Mouse (Mus musculus): ENCODE data around the gene Fen1. TPM values are rescaled to one million over a fixed set of nuclear protein-coding genes. Genes with fewer than 3 reads are reported as not detected.

The Fen1 gene
- total RNA-seq, 2 experiments from 2014 or later, result 10.0 to 10.8 TPM

DNA sequence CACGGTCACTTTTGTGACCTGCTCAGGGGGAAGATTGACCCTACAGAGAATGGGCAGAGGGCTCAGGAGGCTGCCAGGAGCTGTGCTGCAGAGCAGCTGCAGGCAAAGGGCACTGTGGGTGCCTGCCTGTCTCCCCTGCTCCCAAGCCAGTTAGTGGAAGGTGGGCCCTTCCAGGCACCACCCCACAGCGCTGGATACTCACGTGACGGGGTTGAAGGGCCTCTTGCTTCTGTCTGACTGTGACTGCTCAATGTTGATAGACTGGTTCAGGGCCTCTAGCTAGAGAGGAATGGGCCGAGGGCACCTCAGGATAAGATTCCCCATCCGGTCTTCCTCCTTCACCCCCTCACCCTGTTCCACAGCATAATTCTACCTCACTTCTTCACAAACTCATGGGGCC is 15.6 kb upstream of the Fen1 start:
- DNase-seq (ENCODE audit: extremely low spot score in 1 of 2, low spot score in 2 of 2), result no peak
- intact Hi-C loops (cut with DNase I), result no loop called here

DNA sequence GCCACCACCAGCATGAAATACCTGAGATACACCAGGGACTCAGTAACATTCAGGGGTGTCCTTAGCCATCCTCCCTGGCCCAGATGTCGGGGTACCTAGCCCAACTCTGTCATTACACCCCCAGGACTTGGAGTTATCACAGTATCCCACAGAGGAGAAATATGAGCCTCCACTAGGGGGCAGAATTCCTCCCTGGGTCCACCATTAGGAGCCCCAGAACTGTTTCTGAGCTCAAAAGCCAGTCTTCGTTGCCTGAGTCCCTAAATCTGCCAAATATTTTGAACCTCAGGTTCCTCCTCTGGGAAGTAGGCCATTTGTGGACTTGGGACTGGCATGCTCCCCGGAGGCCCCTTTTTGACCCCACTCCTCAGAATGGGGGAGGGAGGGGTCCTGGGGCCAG is 15.1 kb upstream of the Fen1 start:
- DNase-seq (ENCODE audit: extremely low spot score in 1 of 2, low spot score in 2 of 2), result peak in 1 of 2 experiments; percentile 60
- intact Hi-C loops (cut with DNase I), result no loop called here

DNA sequence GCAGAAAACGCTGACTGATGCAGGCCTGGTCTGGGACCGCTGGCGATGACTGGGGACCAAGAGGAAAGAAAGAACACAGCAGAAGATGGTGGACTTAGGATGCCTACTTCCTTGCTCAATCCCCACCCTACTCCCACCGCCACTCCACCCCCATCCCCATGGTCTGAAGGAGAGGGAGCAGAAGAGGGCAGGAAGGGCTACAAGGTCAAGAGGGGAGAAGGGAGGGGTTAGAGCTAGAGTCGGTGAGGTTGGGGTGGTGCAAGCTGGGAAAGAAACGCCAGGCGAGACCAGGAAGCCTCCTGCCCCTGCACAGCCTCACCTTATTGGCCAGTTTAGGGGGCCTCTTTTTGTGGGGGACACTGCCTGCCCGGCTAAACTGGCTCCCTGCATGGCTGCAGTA is 12.1 kb upstream of the Fen1 start:
- intact Hi-C loops (cut with DNase I), result no loop called here
- no peak for DNase-seq (ENCODE audit: extremely low spot score in 1 of 2, low spot score in 2 of 2)

DNA sequence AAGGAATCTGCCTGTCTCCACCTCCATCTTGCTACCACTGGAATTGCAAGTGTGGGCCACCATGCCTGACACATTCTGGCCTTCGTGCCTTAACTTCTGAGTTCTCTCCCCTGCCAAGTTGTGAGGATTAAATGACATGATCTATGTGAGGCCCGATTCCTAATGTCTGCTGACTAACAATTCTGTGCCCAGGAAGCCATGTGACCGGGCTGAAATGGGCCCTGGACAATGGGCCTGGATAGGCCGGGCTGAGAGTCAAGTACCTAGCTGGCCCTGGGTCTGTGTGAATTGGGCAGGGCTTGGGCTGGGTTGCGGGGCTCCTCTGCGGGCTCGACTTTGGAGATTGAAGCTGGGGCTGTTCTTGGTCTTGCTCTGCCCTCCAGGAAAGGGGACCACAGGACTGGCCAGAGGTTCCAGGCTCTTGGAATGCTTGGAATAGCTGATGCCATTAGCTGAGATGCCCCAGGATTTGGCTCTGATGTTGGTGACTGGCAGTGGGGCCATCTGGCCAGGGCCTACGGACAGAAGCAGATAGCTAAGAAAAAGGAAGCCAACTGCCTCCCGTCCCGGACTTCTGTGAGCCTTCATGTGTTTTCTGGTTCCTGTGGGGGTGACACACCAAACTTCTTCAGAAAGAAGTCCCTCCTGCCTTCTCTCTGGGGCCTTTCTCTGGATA is 10.0 kb upstream of the Fen1 start:
- intact Hi-C loops (cut with DNase I), result no loop called here

DNA sequence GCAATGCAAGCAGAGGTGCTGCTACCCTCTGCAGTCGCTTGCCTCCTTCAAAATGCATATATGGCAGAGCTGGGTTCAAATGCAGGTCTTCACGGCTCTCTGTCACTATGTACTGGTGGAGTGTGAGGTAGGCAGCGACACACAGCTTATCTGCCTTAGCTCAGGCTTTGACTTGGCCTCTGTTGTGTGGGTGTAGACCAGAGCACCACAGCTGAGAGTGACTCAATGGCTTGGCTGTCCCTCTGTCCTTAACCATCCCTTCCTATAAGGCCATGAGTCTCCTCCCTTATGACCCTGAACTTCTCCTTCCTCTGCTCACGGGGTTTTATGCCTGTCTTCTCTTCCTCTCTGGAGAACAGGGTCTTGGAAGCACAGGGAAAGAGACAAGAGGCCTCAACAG is 6.9 kb upstream of the Fen1 start:
- DNase-seq (ENCODE audit: extremely low spot score in 1 of 2, low spot score in 2 of 2), result no peak
- intact Hi-C loops (cut with DNase I), result no loop called here

More for the DNA sequence above, 10.0 kb upstream of the Fen1 start:
- no peak for DNase-seq (ENCODE audit: extremely low spot score in 1 of 2, low spot score in 2 of 2)

DNA sequence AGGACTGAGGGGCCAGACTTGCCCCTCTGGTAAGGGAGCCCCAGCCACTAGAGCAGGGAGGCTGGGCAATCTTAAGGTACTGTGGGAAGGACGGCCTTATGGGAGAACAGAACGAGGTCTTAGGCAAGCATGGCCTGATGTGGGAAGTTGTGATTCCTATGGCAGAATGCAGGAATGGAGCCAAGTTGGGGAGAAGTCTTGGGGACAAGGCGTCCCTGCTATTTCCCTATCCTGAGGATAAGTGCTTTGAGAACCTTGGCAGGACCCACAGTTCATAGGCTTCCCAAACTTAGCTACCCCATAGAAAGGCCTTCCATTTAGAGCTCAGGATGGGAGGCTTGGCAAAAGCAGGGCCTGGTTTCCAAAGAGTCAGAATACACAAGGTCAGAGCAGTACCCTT is 4.9 kb upstream of the Fen1 start:
- no peak for DNase-seq (ENCODE audit: extremely low spot score in 1 of 2, low spot score in 2 of 2)
- intact Hi-C loops (cut with DNase I), result no loop called here

DNA sequence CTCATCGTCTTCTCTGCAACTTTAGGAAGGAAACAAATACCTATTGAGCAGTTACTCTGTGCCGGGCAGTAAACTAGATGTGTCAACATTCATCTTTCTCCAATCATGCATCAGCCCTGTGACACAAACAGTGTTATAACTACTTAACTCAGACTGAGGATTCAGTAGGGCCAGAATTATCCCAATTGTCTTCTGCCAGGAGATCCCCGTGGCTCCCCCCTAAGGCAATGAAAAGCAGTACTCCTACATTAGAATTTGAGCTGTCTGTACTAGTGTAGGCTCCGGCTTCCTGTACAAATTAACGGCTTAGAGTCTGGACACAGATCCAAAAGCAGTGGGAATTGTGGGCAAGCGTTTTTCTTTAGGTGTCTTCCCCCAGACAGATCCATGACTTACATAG is 1.1 kb upstream of the Fen1 start:
- DNase-seq (ENCODE audit: extremely low spot score in 1 of 2, low spot score in 2 of 2), result no peak
- intact Hi-C loops (cut with DNase I), result no loop called here

DNA sequence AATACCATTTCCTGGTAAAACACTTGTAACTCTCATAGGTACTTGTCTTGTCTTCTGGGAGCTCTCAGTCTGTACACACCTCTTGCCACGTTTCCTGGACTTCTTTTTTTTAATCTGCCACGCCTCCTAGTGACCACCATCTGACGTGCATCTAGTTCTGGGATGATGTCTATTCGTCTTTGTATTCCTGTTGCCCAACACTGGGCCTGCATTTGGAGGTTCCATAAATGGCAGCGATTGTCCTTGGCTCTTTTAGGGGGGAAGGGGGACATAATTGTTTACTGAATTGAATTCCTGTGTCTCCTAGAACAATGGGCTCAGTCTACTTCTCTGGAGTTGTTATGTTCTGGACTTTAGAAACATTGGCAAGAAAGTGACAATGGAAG is 640 bp upstream of the Fen1 start:
- DNase-seq (ENCODE audit: extremely low spot score in 1 of 2, low spot score in 2 of 2), result no peak
- intact Hi-C loops (cut with DNase I), result no loop called here

DNA sequence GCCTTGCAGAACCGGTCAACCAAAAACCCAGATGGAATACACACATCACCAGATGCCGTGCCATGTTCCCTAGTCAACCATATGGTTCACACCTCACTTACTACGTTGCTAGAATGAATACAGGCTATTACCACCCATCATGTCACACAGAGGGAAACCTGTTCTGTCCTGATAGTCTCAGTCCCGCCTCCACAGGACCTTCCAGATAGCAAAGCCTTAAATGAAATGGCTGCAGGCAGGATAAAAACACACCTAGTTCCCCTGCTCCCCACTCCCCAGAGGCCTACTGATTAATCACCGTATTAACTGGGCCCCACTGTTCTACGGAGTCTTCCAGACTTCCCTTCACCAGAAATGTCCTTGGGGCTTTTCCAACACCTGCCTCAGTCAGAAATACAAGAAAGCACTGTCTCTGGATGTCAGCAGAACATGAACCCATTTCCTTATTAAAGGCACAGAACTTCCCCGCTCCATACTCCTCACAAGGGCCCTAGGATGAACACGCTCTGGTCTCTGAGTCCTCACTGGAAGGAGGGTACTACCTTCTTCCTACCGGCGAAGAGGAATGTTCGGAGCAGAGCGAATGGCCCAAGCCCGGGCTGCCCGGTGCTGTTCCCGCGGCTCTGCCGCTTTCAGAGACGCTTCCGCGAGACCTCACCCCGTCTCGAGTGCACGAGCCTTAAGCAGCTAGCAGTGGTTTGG is 672 bp downstream of the Fen1 start:
- intact Hi-C loops (cut with DNase I), result no loop called here
- DNase-seq (ENCODE audit: extremely low spot score in 1 of 2, low spot score in 2 of 2), result no peak

DNA sequence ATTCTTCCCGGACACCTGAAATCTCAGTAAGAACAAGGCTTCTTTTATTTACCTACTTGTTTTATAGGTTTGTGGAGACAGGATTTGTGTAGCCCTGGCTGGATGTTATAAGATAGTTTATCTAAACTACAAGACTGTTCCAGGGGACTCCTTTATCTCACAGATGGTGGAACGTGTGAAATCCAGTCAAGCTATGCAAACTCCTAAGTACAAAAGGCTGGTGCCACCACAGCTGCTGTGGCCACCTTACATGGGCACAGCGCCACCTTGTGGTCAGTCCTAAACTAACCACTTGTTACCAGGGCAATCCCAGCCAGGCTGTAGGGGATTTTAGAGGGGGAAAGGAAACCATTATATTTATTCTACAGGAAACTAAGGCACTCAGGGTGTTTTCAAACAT is 5.2 kb downstream of the Fen1 start:
- intact Hi-C loops (cut with DNase I), result loop anchor here (5.0 kb wide), 1 partner anchor 196 kb away; the partner anchor contains the start of genes Best1 and Rab3il1

DNA sequence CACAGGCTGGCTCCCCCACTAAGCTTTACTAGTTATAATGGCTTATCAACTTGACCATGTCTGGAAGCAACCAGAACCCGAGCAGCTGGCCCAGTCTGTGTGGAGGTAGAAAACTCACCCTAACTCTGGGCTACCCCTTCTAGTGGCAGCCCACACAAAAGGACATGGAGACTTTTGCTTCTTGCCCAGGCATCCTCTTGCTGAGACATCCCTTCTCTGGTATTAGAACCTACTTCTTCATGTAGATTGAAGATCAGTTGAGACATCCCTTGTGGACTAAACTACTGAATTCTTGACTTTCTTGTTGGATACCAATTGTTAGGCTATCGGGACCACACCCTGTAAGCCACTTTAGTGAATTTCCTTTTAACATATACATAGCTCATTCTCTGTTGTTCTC is 5.7 kb downstream of the Fen1 start:
- intact Hi-C loops (cut with DNase I), result loop anchor here (5.0 kb wide), 1 partner anchor 196 kb away; the partner anchor contains the start of genes Best1 and Rab3il1
- DNase-seq (ENCODE audit: extremely low spot score in 1 of 2, low spot score in 2 of 2), result no peak

More for the DNA sequence above, 5.2 kb downstream of the Fen1 start:
- peak; percentile 71 to 88 for DNase-seq (ENCODE audit: extremely low spot score in 1 of 2, low spot score in 2 of 2)

DNA sequence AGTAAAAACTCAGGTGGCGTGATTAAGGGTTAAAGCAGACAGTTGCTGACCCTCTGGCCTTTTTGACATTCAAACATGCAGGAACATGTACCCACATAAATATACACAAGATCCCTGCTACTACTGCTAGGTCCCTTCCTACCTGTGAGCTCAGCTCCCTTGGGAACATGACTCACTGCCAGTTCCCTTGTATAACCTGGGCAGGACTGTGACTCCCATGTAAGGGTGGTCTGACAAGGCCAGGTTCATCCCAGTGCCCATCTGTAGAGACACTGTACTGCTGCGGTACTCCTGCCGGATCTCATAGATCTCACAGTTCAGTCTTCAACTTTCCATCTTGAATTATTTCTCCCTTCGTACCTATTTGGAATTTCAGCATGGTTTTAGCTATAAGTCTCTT is 6.8 kb downstream of the Fen1 start:
- DNase-seq (ENCODE audit: extremely low spot score in 1 of 2, low spot score in 2 of 2), result no peak
- intact Hi-C loops (cut with DNase I), result loop anchor here (5.0 kb wide), 1 partner anchor 195 kb away; the partner anchor contains the start of genes Best1 and Rab3il1

DNA sequence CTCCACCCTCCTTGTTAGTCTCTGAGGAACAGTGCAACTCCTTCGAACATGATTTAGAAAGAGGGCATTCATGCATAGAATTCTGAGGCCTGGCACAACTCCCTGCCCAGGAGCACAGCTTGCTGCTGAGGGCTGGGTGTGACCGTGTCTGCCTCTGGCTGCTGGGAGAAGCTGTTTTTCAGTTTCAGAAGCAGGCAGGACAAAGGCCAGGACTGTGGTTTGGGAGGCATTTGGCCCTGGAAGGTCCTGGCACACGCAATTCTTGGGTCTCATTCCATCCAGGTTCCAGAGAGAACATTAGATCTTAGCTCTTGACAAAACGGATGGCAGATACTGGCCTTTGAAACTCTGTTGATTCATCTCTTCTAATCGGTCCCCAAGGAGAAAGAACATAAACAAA is 8.7 kb downstream of the Fen1 start:
- no peak for DNase-seq (ENCODE audit: extremely low spot score in 1 of 2, low spot score in 2 of 2)
- intact Hi-C loops (cut with DNase I), result loop anchor here (5.0 kb wide), 1 partner anchor 193 kb away; the partner anchor contains the start of genes Best1 and Rab3il1

DNA sequence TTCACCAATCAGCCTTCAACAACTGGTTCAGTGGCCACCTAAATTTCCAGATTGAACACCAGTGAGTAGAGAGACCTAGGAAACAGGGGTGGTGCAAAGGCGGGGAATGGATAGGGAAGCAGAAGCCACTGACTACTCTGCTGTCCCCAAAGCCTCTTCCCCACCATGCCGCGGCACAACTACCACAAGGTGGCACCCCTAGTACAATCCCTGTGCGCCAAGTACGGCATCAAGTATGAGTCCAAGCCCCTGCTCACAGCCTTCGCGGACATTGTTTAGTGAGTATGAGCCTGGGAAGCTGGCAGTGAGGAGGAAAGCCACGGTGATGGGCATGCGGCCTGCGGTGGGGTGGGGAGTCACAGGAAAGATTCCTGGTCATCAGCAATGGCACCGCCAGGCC is 9.6 kb downstream of the Fen1 start:
- DNase-seq (ENCODE audit: extremely low spot score in 1 of 2, low spot score in 2 of 2), result no peak
- intact Hi-C loops (cut with DNase I), result loop anchor here (5.0 kb wide), 1 partner anchor 117 kb away; no protein-coding TSS in a partner anchor

DNA sequence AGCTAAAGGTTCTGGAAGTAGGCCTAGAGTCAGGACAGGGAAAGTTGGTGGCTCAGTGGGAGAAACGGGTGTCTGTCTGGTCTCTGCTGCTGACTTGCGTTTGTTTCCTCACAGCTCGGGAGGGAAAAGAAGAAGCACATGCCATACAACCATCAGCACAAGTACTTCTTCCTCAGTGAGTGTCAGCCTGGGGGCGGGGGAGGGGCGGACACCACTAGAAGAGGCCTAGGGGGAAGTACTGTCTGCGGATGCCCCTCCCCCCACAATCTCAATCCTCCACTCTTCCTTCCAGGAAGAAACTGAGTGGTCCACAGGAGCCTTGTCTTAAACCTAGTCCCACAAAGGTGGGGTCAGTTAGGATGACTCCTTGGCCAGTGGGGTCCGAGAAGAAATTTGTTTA is 12.6 kb downstream of the Fen1 start:
- intact Hi-C loops (cut with DNase I), result loop anchor here (5.0 kb wide), 1 partner anchor 114 kb away; no protein-coding TSS in a partner anchor
- peak in 1 of 2 experiments; percentile 67 for DNase-seq (ENCODE audit: extremely low spot score in 1 of 2, low spot score in 2 of 2)

DNA sequence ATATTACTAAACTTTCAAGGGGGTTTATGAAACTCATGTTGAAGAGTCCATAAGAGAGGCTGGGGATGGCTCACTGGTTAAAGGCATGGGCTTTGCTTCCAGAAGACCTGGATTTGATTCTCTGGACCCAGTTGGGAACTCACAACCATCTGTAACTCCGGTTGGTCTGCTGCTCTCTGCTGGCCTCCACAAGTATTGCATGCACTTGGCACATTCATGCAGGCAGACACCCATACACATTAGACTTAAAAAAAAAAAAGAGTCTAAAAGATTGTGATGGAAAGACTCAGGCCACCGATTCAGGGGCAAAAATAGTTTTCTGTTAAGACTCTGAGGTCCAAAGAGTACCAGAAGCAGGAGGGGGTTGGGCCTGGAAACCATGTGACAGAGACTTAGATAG is 13.2 kb downstream of the Fen1 start:
- intact Hi-C loops (cut with DNase I), result loop anchor here (5.0 kb wide), 1 partner anchor 113 kb away; no protein-coding TSS in a partner anchor

DNA sequence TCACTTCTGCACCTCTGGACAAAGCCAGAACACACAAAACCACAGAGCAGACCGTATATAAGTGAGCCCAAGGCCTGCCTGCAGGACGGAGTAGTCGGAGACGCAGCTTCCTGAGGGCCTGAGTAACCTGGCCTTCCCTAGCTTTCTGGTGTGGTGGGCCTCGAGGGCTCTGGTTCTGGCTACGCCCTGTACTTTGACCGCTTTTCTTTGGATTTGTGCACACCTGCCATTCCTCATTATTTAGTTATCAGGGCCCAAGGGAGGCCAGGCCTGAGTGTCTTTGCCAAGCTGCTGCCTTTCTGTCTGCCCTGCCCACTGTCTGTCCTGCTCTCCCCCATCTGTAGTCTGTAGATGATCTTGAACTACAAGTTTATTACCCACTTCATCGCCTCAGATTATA is 14.0 kb downstream of the Fen1 start:
- no peak for DNase-seq (ENCODE audit: extremely low spot score in 1 of 2, low spot score in 2 of 2)
- intact Hi-C loops (cut with DNase I), result loop anchor here (5.0 kb wide), 1 partner anchor 113 kb away; no protein-coding TSS in a partner anchor

More for the DNA sequence above, 13.2 kb downstream of the Fen1 start:
- DNase-seq (ENCODE audit: extremely low spot score in 1 of 2, low spot score in 2 of 2), result peak; percentile 81 to 82

DNA sequence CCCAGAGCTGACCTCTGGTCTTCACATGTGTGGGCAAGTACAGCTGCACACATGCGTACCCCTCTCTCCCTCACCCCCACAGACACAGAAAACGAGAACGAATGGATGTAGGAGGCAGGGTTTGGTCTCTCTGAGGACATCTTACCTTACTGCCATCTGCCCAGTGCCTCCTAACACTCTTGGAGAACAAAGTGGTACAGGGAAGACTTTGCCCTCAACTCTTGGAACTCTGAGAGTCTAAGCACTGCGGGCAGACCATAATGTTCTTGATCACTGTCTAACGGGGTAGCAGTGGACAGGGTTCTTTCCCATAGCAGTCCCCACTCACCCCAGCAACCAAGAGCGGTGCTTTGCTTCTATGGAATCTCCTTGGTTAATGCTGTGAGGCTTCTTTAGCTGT is 14.9 kb downstream of the Fen1 start:
- intact Hi-C loops (cut with DNase I), result no loop called here
- DNase-seq (ENCODE audit: extremely low spot score in 1 of 2, low spot score in 2 of 2), result no peak

DNA sequence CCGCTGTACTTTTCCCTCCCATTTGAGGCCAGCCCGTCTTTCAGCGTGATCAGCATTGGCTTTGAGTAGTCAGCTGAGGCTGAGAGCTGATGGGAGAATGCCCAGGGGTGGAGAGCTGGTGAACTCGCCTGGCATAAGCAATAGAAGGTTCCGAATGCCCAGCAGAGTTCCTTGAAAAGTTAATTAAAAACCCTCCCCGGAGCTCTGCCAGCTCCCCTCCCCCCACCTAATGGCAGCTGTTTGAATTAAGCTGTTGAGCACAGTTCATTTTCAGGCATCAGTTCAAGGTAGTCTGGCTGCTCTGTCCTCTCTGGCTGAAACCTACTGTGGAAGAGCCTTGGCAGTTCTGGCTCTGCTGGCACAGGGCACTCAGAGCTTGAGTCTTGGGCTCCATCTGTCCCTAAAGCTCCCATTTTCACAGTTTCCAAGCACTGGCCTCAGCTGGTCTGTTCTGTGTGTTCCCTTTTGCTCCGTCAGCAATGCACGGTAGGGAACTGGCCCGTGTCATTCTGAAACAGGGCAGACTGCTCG is 15.6 kb downstream of the Fen1 start:
- intact Hi-C loops (cut with DNase I), result no loop called here
- peak; percentile 64 to 83 for DNase-seq (ENCODE audit: extremely low spot score in 1 of 2, low spot score in 2 of 2)

DNA sequence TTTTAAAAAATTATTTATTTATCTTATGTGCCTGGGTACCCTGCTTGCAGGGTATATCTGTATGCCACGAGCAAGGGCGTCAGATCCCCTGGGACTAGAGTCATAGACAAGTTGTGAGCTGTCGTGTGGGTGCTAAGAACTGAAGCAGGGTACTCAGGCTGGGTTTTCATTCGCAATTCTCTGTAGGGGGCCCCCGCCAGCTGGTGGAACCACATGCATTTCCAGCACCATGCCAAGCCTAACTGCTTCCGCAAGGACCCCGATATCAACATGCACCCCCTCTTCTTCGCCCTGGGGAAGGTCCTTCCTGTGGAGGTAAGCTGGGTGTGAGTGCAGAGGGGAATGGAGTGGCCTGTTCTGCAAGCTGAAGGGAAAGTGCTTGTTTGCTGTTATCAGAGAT is 17.4 kb downstream of the Fen1 start:
- no peak for DNase-seq (ENCODE audit: extremely low spot score in 1 of 2, low spot score in 2 of 2)
- intact Hi-C loops (cut with DNase I), result no loop called here

Measured in left cerebral cortex, postnatal 10 days (tissue).